Mouse (Mus musculus) adrenal gland, postnatal 36 days (tissue): ENCODE measurements around the gene Btbd11. TPM values are rescaled to one million over a fixed set of nuclear protein-coding genes. Genes with fewer than 3 reads are reported as not detected.
A peak's percentile ranks its signal among the peaks of the same experiment; 100 is the strongest.

ENCODE experiments used
- DNase-seq, 2 experiments: peaks; one replicate each; pipeline ENCODE4 v3.0.0; 2021; ENCODE audit warnings: mixed read lengths in 1 of 2
- total RNA-seq, 2 experiments: library from RNA; stranded (reverse); gene quantifications; 2 replicates each; pipeline ENCODE4 v1.2.3; 2021

Gene Btbd11
- total RNA-seq, 2 experiments from 2014 or later = 7.1 to 9.7 TPM

GRCm38 (mm10) chr10:85591986-85592385, 205.4 kb downstream of the Btbd11 start:
- DNase-seq = peak; percentile 50 to 67

DNA sequence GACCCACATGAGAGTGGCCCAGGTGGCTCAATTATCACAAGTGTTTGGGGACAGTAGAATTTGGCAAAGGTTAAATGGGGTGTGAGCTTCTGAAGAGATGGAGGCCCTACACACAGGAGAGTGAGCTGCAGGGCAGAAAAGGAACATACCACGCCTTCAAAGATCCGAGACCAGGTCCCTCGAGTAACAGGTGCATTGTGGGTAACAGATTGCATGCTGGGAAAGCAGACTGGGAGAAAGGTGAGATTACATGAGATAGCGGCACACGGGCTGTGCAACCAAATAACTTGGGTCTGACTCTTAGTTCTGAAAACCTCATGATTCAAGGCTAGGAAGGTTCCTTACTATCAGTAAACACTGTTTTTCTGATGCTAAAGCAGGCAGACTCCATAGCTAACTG, 209.7 kb downstream of the Btbd11 start:
- DNase-seq = no peak

GRCm38 (mm10) chr10:85598093-85598599, 211.5 kb downstream of the Btbd11 start:
- DNase-seq = peak; percentile 73 to 75

- DNase-seq = peak; percentile 36 to 54
These were observed 212.3 kb downstream of the Btbd11 start for GRCm38 (mm10) chr10:85598603-85599542.

GRCm38 (mm10) chr10:85602546-85602945, 215.9 kb downstream of the Btbd11 start:
- DNase-seq = no peak

DNA sequence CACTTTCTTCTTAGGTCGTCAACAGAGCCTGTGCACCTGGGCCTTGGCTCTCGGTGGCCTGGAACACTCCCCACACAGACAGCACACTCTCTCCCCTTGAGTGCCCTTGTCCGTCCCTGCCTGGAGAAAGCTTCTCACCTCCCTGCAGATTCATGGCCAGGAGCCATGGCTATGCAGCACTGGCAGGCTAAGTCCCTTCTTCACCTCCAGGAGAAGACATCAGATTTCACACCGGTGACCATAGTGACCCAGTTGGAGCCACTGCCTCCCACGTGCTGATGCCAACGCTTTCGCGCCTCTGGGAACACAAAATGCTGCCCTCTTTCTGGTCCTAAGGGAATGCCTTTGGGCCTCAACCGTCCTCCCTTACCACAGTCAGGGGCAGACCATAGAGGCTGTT, 217.9 kb downstream of the Btbd11 start:
- peak in 1 of 2 experiments; percentile 23 for DNase-seq

DNA sequence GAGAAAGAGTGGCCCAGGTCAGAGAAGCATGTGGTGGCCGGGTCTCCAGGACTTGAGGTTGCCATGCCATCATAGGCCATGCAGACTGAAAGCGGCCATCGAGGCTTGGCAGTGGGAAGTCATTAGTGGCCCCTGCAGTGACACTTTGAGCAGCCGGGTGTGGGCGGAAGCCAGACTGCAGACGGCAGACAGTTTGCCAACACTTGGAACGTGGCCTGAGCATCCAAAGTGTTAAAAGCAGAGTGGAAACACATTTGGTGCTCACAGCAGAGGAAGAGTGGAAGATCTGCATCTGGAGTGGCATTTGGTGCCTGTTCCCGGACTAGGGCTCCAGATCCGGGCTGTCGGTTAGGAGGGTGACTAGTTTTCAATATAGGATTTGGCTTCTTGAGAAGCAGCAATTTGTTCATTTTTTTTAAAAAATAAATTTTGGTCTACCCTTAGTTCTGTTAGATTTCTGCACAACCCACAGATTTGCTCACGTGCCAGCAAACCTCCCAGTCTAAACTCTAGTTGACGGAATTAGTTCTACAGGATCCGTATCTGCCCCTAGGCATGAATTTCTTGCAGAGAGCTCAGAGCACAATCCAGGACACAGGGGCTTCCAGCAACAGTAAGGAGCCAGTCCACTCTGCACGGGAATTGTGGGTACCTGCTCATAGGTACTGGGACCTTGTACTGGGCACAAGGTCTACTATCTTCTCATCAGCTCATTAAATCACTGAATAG, 222.1 kb downstream of the Btbd11 start:
- DNase-seq = no peak

DNA sequence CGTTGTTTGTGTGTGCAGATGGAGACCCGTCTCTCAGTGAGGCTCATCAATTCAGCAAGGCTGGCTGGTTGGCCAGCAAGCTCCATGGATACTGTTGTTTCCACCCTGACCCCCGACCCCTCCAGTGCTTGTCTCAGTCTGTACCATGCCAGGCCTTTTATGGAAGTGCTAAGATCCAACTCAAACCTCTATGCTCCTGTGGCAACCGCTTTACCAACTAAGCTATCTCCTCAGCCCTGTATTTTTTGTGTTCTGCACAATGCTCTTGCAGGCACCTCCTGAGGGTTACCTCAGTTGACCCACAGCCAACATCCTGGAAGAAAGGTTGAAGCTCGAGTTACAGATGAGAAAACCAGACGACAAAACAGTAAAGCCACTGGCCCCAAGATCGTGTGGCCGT, 230.5 kb downstream of the Btbd11 start:
- DNase-seq = no peak

GRCm38 (mm10) chr10:85617501-85618417, 231.1 kb downstream of the Btbd11 start:
- DNase-seq = no peak

DNA sequence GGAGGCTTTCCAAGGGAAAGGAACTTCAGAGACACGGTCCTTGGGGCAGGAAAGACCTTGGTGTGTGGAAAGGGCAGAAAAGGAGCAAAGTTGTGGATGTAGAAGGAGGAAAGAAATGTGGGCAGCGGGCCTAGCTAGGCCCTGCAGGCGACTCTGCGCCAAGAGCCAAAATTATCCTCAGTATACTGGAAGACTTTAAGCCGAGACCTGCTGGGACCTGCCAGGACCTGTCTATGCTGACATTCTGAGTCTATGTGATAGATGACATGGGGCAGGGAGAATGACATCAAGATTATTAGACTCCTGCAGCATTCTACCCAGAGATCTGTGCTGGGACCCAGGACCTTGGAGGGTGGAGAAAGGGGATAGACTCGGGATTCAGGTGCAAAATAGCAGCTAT, 234.5 kb downstream of the Btbd11 start:
- peak in 1 of 2 experiments; percentile 7 for DNase-seq

DNA sequence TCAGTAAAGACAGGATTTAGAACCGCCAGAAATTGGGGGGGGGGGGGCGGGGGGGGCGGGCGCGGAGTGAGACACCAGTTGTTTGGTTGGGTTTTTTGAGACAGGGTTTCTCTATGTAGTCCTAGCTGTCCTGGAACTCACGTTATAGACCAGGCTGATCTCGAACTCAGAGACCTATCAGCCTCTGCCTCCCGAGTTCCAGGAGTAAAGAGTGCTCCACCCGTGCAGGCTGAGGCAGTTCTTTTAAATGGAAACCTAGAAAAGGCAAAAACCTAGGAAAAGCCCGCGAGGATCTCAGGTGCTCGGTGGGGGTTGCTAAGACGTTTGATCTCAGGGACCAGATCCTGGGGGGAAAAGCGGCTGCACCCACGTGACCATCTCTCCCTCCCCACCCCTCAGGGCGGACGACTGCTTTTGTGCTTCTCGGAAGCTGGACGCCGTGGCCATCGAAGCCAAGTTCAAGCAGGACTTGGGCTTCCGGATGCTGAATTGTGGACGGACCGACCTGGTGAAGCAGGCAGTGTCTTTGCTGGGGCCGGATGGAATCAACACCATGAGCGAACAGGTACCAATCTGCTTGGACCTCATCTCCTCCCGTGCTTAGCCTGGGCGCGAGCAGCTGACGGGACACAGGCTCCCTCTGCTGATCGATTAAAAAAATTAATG, 238.0 kb downstream of the Btbd11 start:
- peak; percentile 62 to 63 for DNase-seq

DNA sequence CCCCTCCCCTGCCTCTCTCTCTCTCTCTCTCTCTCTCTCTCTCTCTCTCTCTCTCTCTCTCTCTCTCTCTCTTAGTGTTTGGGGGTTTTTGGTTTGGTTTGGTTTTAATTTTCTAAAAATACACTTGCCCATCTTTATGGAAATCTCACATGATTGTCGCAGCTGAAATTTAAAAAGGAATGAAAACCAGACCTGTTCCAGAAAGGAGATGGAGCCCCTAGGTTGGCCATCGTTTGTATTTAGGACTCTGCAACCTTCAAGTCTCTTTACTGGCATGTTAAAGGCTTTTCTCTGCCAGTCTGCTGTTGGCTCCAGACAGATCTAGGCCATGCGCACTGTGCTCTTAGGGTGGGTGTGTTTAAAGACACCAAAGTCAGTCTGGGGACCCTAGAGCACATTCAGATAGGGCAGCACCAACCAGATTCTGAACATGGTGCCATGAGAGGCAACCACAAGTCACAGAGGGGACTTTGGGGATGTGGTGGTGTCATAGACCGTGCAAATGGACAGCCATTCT, 238.6 kb downstream of the Btbd11 start:
- DNase-seq = no peak

DNA sequence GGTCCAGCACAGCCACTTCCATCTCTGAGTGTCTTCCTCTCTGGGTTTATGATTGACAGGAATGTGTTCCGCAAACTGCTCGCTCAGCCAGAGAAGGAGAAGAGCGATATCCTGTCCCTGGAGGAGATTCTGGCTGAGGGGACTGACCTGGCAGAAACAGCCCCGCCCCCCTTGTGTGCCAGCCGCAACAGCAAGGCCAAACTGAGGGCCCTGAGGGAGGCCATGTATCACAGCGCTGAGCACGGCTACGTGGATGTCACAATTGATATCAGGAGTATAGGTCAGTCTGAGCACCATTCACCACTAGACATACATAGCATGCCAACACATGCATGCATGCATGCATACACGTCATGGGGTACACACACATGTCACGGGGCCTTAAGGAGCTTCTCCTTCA, 245.4 kb downstream of the Btbd11 start:
- DNase-seq = peak; percentile 64 to 72

- no peak for DNase-seq
These were observed 247.0 kb downstream of the Btbd11 start for GRCm38 (mm10) chr10:85633577-85633976.

- DNase-seq = no peak
These were observed 251.0 kb downstream of the Btbd11 start for GRCm38 (mm10) chr10:85637580-85637979.

GRCm38 (mm10) chr10:85638141-85638540, 251.5 kb downstream of the Btbd11 start:
- DNase-seq = peak; percentile 54 to 63

DNA sequence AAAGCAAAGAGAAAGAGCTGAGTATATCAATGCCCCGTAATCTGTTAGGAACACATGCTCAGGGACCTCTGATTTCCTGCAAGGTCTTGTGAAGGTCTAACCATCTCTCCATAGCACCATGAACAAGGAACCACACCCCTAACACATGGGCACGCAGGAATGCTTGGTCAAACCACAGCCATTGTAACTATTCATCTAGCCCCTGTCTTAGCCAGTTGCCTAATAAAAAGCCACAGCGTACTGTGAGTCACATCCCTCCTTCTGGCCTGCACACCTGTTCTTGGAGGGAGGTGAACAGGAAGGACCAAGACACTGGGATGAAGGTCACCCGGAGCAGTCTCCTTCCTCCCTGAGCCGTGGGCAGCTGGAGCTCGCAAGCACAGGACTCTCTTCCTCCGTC, 253.0 kb downstream of the Btbd11 start:
- no peak for DNase-seq

DNA sequence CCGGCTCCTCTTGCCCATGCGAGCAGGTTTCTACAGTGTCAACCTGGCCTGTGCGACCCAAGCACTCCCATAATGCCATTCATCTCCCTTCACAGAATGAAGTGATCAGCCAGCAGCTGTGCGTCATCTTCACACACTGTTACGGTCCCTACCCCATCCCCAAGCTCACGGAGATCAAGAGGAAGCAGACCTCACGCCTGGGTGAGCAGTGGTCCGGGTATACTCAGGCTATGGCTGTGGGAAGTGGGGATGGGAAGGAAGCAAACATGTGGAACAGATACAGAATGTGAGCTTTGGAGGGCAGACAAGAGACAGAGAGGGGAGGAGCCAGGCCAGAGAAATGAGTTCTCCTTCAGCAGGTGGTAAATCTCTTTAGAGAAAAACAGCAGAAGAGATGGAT, 253.8 kb downstream of the Btbd11 start:
- DNase-seq = no peak

- DNase-seq = no peak
These were observed 258.7 kb downstream of the Btbd11 start for GRCm38 (mm10) chr10:85645346-85645745.

DNA sequence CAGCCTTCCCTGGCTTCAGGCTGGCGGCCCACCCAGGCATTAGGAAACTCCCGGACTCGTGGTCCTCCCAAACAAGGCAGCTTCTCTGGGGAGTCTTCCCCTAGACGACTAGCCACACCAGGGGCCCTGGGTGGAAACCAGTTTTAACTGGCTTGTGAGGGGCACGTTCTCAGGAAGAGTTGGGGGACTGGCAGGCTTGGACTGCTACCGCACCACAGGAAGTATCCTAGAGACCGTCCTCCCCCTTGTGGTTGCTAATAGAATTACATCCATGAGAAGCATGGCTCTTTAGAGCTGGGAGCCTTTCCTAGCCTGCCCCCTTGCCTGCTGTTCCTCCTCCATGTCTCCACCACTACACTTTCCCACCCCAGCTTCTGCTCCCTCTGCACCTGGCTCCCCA, 265.1 kb downstream of the Btbd11 start:
- DNase-seq = peak; percentile 7 to 50

DNA sequence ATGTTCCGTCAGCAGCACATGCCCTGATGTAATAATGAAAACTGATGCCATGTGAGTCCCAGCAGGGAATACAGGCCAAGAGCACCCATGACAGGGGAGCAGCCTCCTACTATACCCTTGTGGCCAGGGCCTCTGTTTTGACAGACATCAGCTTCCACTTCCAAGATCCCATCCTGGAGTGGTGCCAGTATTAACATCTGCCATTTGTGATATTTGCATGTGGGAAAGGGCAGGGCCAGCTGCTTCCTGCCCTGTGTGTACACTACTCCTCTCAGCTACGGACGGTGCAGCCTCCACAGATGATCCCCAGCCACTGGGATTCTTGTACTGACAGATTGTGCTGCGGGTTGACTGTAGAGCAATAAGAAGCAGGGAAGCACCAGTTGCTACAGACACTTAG, 269.3 kb downstream of the Btbd11 start:
- DNase-seq = no peak
